Mouse (Mus musculus) embryonic stem cell, embryonic (primary cell): ENCODE data around the gene Olfr1474.
"Not testable (repeated sequence)": the region's sequence is repeated elsewhere in the genome, so short reads cannot be mapped to it uniquely, and the experiment has no call there.

Source experiments
- CTCF ChIA-PET, 4 experiments: fragments of 300-600 bp in 2 of 4; fragments of 350-600 bp in 2 of 4; sonication (Branson Sonifier 250); formaldehyde crosslinking; loops; one replicate each; lab custom pipeline; 2022; ENCODE audit warnings: inconsistent platforms in 2 of 4; lab: Charles Lee
- POLR2A ChIA-PET, 4 experiments: fragments of 300-600 bp in 2 of 4; fragments of 350-600 bp in 2 of 4; sonication (Branson Sonifier 250); formaldehyde crosslinking; loops; one replicate each; lab custom pipeline; 2022; ENCODE audit warnings: antibody characterized with exemption in 4 of 4, inconsistent platforms in 1 of 4; lab: Charles Lee

Olfr1474 gene

GRCm38 (mm10) chr19:13469265-13469664 lies at the start of gene Olfr1474:
Gene Olfr1474 (plus strand): TSS chr19:13469565.
- CTCF ChIA-PET, POLR2A ChIA-PET: not testable (repeated sequence)

- POLR2A ChIA-PET, CTCF ChIA-PET: not testable (repeated sequence)
Observed at GRCm38 (mm10) chr19:13443109-13443508, 26.3 kb upstream of the Olfr1474 start, which contains the start of gene Olfr1471. Gene Olfr1471 (plus strand): TSS chr19:13443409.

- CTCF ChIA-PET: no interaction called here
- POLR2A ChIA-PET: no interaction called here
Observed at GRCm38 (mm10) chr19:13455986-13456385, 13.4 kb upstream of the Olfr1474 start, which contains the start of gene Olfr1472. Gene Olfr1472 (minus strand): TSS chr19:13456086.

GRCm38 (mm10) chr19:13480096-13480495 lies 10.7 kb downstream of the Olfr1474 start, which contains the start of gene Olfr1475:
Gene Olfr1475 (minus strand): TSS chr19:13480196.
- POLR2A ChIA-PET: no interaction called here

GRCm38 (mm10) chr19:13500246-13500645 lies 30.9 kb downstream of the Olfr1474 start, which contains the start of gene Olfr1477:
Gene Olfr1477 (plus strand): TSS chr19:13500546.
- ChIA-PET POLR2A (interaction anchor here in 1 of 4 experiments (0.6 kb wide), 1 partner anchor 14 kb away, joined by 3 read pairs; no protein-coding TSS in a partner anchor), CTCF (no interaction called here)

More at GRCm38 (mm10) chr19:13480096-13480495, 10.7 kb downstream of the Olfr1474 start, which contains the start of gene Olfr1475:
- CTCF ChIA-PET: no interaction called here
